Mouse (Mus musculus) gastrocnemius, postnatal 25 days (tissue): ENCODE measurements around the gene Zfp871. TPM values are rescaled to one million over a fixed set of nuclear protein-coding genes. Genes with fewer than 3 reads are reported as not detected.

ENCODE experiments used
- DNase-seq: peaks from one replicate; pipeline ENCODE4 v3.0.0; 2022
- long read RNA-seq, 2 experiments: library from polyadenylated mRNA; stranded (forward); transcript quantifications; one replicate each; pipeline ENCODE4 v2.0.0; 2021
- total RNA-seq, 2 experiments: library from RNA; stranded (reverse); gene quantifications; 1 replicate in 1 of 2; 2 replicates in 1 of 2; pipeline ENCODE4 v1.2.3; 2021

Zfp871 gene
- 10 to 100 TPM; 16.5 to 17.9 TPM for total RNA-seq
- long read RNA-seq, experiment 1, partial matches to known transcripts, result 0 of 2 reads
- long read RNA-seq, experiment 1, other reads (novel, unspliced or antisense), result 2 of 2 reads
- long read RNA-seq, experiment 2, full-length matches to known transcripts, result 1 of 5 reads
- long read RNA-seq, experiment 2, partial matches to known transcripts, result 0 of 5 reads
- long read RNA-seq, experiment 2, other reads (novel, unspliced or antisense), result 4 of 5 reads

GRCm38 (mm10) chr17:32788094-32788559, at the start of gene Zfp871:
Zfp871 (minus strand) TSS chr17:32788287.
- peak; percentile 86 for DNase-seq

- DNase-seq, result no peak
These were observed 42.3 kb upstream of the Zfp871 start for GRCm38 (mm10) chr17:32830418-32830782.

- DNase-seq, result peak; percentile 70
These were observed 41.7 kb upstream of the Zfp871 start, which contains the start of gene Zfp799 for GRCm38 (mm10) chr17:32829540-32830417. Zfp799 (minus strand) TSS chr17:32830261.

- no peak for DNase-seq
These were observed 28.1 kb upstream of the Zfp871 start for GRCm38 (mm10) chr17:32816074-32816784.

GRCm38 (mm10) chr17:32814136-32814535, 26.0 kb upstream of the Zfp871 start:
- no peak for DNase-seq

GRCm38 (mm10) chr17:32810648-32811047, 22.6 kb upstream of the Zfp871 start:
- no peak for DNase-seq

- peak; percentile 21 for DNase-seq
These were observed 21.7 kb upstream of the Zfp871 start, which contains the start of gene Zfp811 for GRCm38 (mm10) chr17:32809544-32810374. Zfp811 (minus strand) TSS chr17:32809931.

- no peak for DNase-seq
These were observed 20.8 kb upstream of the Zfp871 start for GRCm38 (mm10) chr17:32808921-32809320.

GRCm38 (mm10) chr17:32789244-32789643, 1.2 kb upstream of the Zfp871 start:
- no peak for DNase-seq

- DNase-seq, result no peak
These were observed 489 bp upstream of the Zfp871 start for GRCm38 (mm10) chr17:32788576-32788975.

- DNase-seq, result no peak
These were observed 522 bp downstream of the Zfp871 start for GRCm38 (mm10) chr17:32787436-32788093.

GRCm38 (mm10) chr17:32786944-32787343, 1.1 kb downstream of the Zfp871 start:
- DNase-seq, result no peak

GRCm38 (mm10) chr17:32785656-32786055, 2.4 kb downstream of the Zfp871 start:
- peak; percentile 38 for DNase-seq

GRCm38 (mm10) chr17:32777564-32777963, 10.5 kb downstream of the Zfp871 start:
- DNase-seq, result no peak

GRCm38 (mm10) chr17:32771213-32771612, 16.9 kb downstream of the Zfp871 start:
- DNase-seq, result no peak

- no peak for DNase-seq
These were observed 21.7 kb downstream of the Zfp871 start for GRCm38 (mm10) chr17:32766422-32766821.

- DNase-seq, result no peak
These were observed 30.8 kb downstream of the Zfp871 start for GRCm38 (mm10) chr17:32757331-32757730.

- DNase-seq, result no peak
These were observed 34.5 kb downstream of the Zfp871 start for GRCm38 (mm10) chr17:32753634-32754033.

GRCm38 (mm10) chr17:32752813-32753360, 35.2 kb downstream of the Zfp871 start:
- DNase-seq, result no peak

- no peak for DNase-seq
These were observed 37.5 kb downstream of the Zfp871 start for GRCm38 (mm10) chr17:32750611-32751010.

- no peak for DNase-seq
These were observed 47.0 kb downstream of the Zfp871 start for GRCm38 (mm10) chr17:32741057-32741456.
